Mouse (Mus musculus): ENCODE data around the gene Oas1a. TPM values are rescaled to one million over a fixed set of nuclear protein-coding genes. Genes with fewer than 3 reads are reported as not detected.
"Not testable (repeated sequence)": the region's sequence is repeated elsewhere in the genome, so short reads cannot be mapped to it uniquely, and the experiment has no call there.

Oas1a gene
- polyA plus RNA-seq, 2 experiments = 1.3 to 1.5 TPM

- not testable (repeated sequence) for H3K27ac ChIP-seq (replicated peaks; ENCODE audit: low read depth, low read length); H3K4me2 ChIP-seq (replicated peaks; ENCODE audit: low read depth, low read length, severe bottlenecking); H3K36me3 ChIP-seq (ENCODE audit: control insufficient read depth, insufficient read depth, low read length); H3K9me3 ChIP-seq (ENCODE audit: control insufficient read depth, low read length); ATAC-seq (ENCODE audit: low FRiP score, low read depth); H3K27me3 ChIP-seq (ENCODE audit: control insufficient read depth, insufficient read depth, low read length); DNase-seq (ENCODE audit: low spot score); H3K9ac ChIP-seq (ENCODE audit: low read depth, low read length, severe bottlenecking); H3K4me1 ChIP-seq (ENCODE audit: control insufficient read depth, insufficient read depth, low read length); H3K4me3 ChIP-seq (replicated peaks; ENCODE audit: low read length)
- WGBS = 64% methylated on average over 2 of the region's 2 CpGs
Observed at GRCm38 (mm10) chr5:120878803-120879202, 28.5 kb downstream of the Oas1a start.

GRCm38 (mm10) chr5:120877407-120877806, 29.9 kb downstream of the Oas1a start:
- not testable (repeated sequence) for H3K4me3 ChIP-seq (replicated peaks; ENCODE audit: low read length); H3K4me2 ChIP-seq (replicated peaks; ENCODE audit: low read depth, low read length, severe bottlenecking); DNase-seq (ENCODE audit: low spot score); ATAC-seq (ENCODE audit: low FRiP score, low read depth); H3K27ac ChIP-seq (replicated peaks; ENCODE audit: low read depth, low read length); H3K36me3 ChIP-seq (ENCODE audit: control insufficient read depth, insufficient read depth, low read length); H3K27me3 ChIP-seq (ENCODE audit: control insufficient read depth, insufficient read depth, low read length); H3K9ac ChIP-seq (ENCODE audit: low read depth, low read length, severe bottlenecking); H3K9me3 ChIP-seq (ENCODE audit: control insufficient read depth, low read length); H3K4me1 ChIP-seq (ENCODE audit: control insufficient read depth, insufficient read depth, low read length)
- WGBS = 70% methylated on average over 2 of the region's 2 CpGs

- H3K4me2 ChIP-seq (replicated peaks; ENCODE audit: low read depth, low read length, severe bottlenecking); DNase-seq (ENCODE audit: low spot score); H3K36me3 ChIP-seq (ENCODE audit: control insufficient read depth, insufficient read depth, low read length); H3K27ac ChIP-seq (replicated peaks; ENCODE audit: low read depth, low read length); H3K4me3 ChIP-seq (replicated peaks; ENCODE audit: low read length); H3K4me1 ChIP-seq (ENCODE audit: control insufficient read depth, insufficient read depth, low read length); H3K27me3 ChIP-seq (ENCODE audit: control insufficient read depth, insufficient read depth, low read length); H3K9ac ChIP-seq (ENCODE audit: low read depth, low read length, severe bottlenecking); H3K9me3 ChIP-seq (ENCODE audit: control insufficient read depth, low read length); ATAC-seq (ENCODE audit: low FRiP score, low read depth): not testable (repeated sequence)
- WGBS = 61% methylated on average over 2 of the region's 3 CpGs
Observed at GRCm38 (mm10) chr5:120876839-120877238, 30.5 kb downstream of the Oas1a start.

GRCm38 (mm10) chr5:120871469-120871868, 35.9 kb downstream of the Oas1a start:
- Histone ChIP-seq H3K4me1 (ENCODE audit: control insufficient read depth, insufficient read depth, low read length) (no peaks in the 10 kb centered on the region), H3K4me2 (replicated peaks; ENCODE audit: low read depth, low read length, severe bottlenecking) (no peak overlapping the region), H3K4me3 (replicated peaks; ENCODE audit: low read length) (no peak overlapping the region), H3K36me3 (ENCODE audit: control insufficient read depth, insufficient read depth, low read length) (no peaks in the 10 kb centered on the region), H3K9me3 (ENCODE audit: control insufficient read depth, low read length) (no peaks in the 10 kb centered on the region), H3K9ac (ENCODE audit: low read depth, low read length, severe bottlenecking) (no peak overlapping the region), H3K27ac (replicated peaks; ENCODE audit: low read depth, low read length) (no peak overlapping the region), H3K27me3 (ENCODE audit: control insufficient read depth, insufficient read depth, low read length) (no peaks in the 10 kb centered on the region)
- ATAC-seq (ENCODE audit: low FRiP score, low read depth) = no peak
- no peak for DNase-seq (ENCODE audit: low spot score)
- no peak for TF ChIP-seq POLR2A (IDR thresholded peaks at IDR 0.05; ENCODE audit: borderline replicate concordance, extremely low read depth, insufficient read depth, insufficient read length)
- 29% methylated on average over 2 of the region's 2 CpGs for WGBS

- ATAC-seq (ENCODE audit: low FRiP score, low read depth) (no peak), DNase-seq (ENCODE audit: low spot score) (no peak)
- Histone ChIP-seq H3K36me3 (ENCODE audit: control insufficient read depth, insufficient read depth, low read length) (no peaks in the 10 kb centered on the region), H3K27me3 (ENCODE audit: control insufficient read depth, insufficient read depth, low read length) (no peaks in the 10 kb centered on the region), H3K9ac (ENCODE audit: low read depth, low read length, severe bottlenecking) (no peak overlapping the region), H3K4me3 (replicated peaks; ENCODE audit: low read length) (no peak overlapping the region), H3K4me2 (replicated peaks; ENCODE audit: low read depth, low read length, severe bottlenecking) (no peak overlapping the region), H3K9me3 (ENCODE audit: control insufficient read depth, low read length) (no peaks in the 10 kb centered on the region), H3K27ac (replicated peaks; ENCODE audit: low read depth, low read length) (no peak overlapping the region), H3K4me1 (ENCODE audit: control insufficient read depth, insufficient read depth, low read length) (no peaks in the 10 kb centered on the region)
- TF ChIP-seq POLR2A (IDR thresholded peaks at IDR 0.05; ENCODE audit: borderline replicate concordance, extremely low read depth, insufficient read depth, insufficient read length) = no peak
- 79% methylated on average over 7 of the region's 7 CpGs for WGBS
Observed at GRCm38 (mm10) chr5:120870782-120871181, 36.5 kb downstream of the Oas1a start.

- H3K27me3 ChIP-seq (ENCODE audit: control insufficient read depth, insufficient read depth, low read length) = no peaks in the 10 kb centered on the region
- no peak overlapping the region for H3K27ac ChIP-seq (replicated peaks; ENCODE audit: low read depth, low read length)
- no peak overlapping the region for H3K9ac ChIP-seq (ENCODE audit: low read depth, low read length, severe bottlenecking)
- ATAC-seq (ENCODE audit: low FRiP score, low read depth) (no peak), DNase-seq (ENCODE audit: low spot score) (no peak)
- H3K9me3 ChIP-seq (ENCODE audit: control insufficient read depth, low read length) = no peaks in the 10 kb centered on the region
- no peaks in the 10 kb centered on the region for H3K4me1 ChIP-seq (ENCODE audit: control insufficient read depth, insufficient read depth, low read length)
- H3K4me3 ChIP-seq (replicated peaks; ENCODE audit: low read length) = no peak overlapping the region
- no peaks in the 10 kb centered on the region for H3K36me3 ChIP-seq (ENCODE audit: control insufficient read depth, insufficient read depth, low read length)
- no peak overlapping the region for H3K4me2 ChIP-seq (replicated peaks; ENCODE audit: low read depth, low read length, severe bottlenecking)
- WGBS = 67% methylated on average over 3 of the region's 3 CpGs
- no peak for TF ChIP-seq POLR2A (IDR thresholded peaks at IDR 0.05; ENCODE audit: borderline replicate concordance, extremely low read depth, insufficient read depth, insufficient read length)
Observed at GRCm38 (mm10) chr5:120870081-120870480, 37.2 kb downstream of the Oas1a start.
